Mouse (Mus musculus): ENCODE results near the gene Katnal1. TPM values are rescaled to one million over a fixed set of nuclear protein-coding genes. Genes with fewer than 3 reads are reported as not detected.

Gene Katnal1
- polyA plus RNA-seq, 1 experiment, result not detected

GRCm38 (mm10) chr5:148935871-148936270 is 6.8 kb upstream of the Katnal1 start:
- TF ChIP-seq POLR2A (IDR thresholded peaks at IDR 0.05; ENCODE audit: insufficient read depth, low read depth, low read length) (no peak), CTCF (IDR thresholded peaks at IDR 0.05; ENCODE audit: insufficient read depth, low read depth, low read length) (no peak)
- no peak overlapping the region for H3K27ac ChIP-seq (ENCODE audit: insufficient read depth, low read depth, low read length)
- WGBS, result 91% methylated on average over 6 of the region's 6 CpGs
- peaks cover 3% of the 10 kb centered on the region for H3K4me1 ChIP-seq (ENCODE audit: control insufficient read depth, insufficient read depth, low read length)
- H3K4me3 ChIP-seq (ENCODE audit: insufficient read depth, low read depth, low read length), result no peak overlapping the region

GRCm38 (mm10) chr5:148935071-148935821 is 6.1 kb upstream of the Katnal1 start:
- no peak for TF ChIP-seq CTCF (IDR thresholded peaks at IDR 0.05; ENCODE audit: insufficient read depth, low read depth, low read length)
- TF ChIP-seq POLR2A (IDR thresholded peaks at IDR 0.05; ENCODE audit: insufficient read depth, low read depth, low read length), result no peak
- WGBS, result 46% methylated on average over 7 of the region's 7 CpGs
- Histone ChIP-seq H3K27ac (ENCODE audit: insufficient read depth, low read depth, low read length) (no peak overlapping the region), H3K4me3 (ENCODE audit: insufficient read depth, low read depth, low read length) (no peak overlapping the region), H3K4me1 (ENCODE audit: control insufficient read depth, insufficient read depth, low read length) (peaks cover 3% of the 10 kb centered on the region)

GRCm38 (mm10) chr5:148934457-148934856 is 5.3 kb upstream of the Katnal1 start:
- no peak for TF ChIP-seq CTCF (IDR thresholded peaks at IDR 0.05; ENCODE audit: insufficient read depth, low read depth, low read length)
- TF ChIP-seq POLR2A (IDR thresholded peaks at IDR 0.05; ENCODE audit: insufficient read depth, low read depth, low read length), result no peak
- 40% methylated on average over 6 of the region's 6 CpGs for WGBS
- Histone ChIP-seq H3K4me1 (ENCODE audit: control insufficient read depth, insufficient read depth, low read length) (peaks cover 3% of the 10 kb centered on the region), H3K4me3 (ENCODE audit: insufficient read depth, low read depth, low read length) (no peak overlapping the region), H3K27ac (ENCODE audit: insufficient read depth, low read depth, low read length) (no peak overlapping the region)

GRCm38 (mm10) chr5:148933767-148934166 is 4.6 kb upstream of the Katnal1 start:
- Histone ChIP-seq H3K27ac (ENCODE audit: insufficient read depth, low read depth, low read length) (no peak overlapping the region), H3K4me1 (ENCODE audit: control insufficient read depth, insufficient read depth, low read length) (peaks cover 3% of the 10 kb centered on the region), H3K4me3 (ENCODE audit: insufficient read depth, low read depth, low read length) (no peak overlapping the region)
- TF ChIP-seq POLR2A (IDR thresholded peaks at IDR 0.05; ENCODE audit: insufficient read depth, low read depth, low read length) (no peak), CTCF (IDR thresholded peaks at IDR 0.05; ENCODE audit: insufficient read depth, low read depth, low read length) (no peak)
- 56% methylated on average over 8 of the region's 8 CpGs for WGBS

DNA sequence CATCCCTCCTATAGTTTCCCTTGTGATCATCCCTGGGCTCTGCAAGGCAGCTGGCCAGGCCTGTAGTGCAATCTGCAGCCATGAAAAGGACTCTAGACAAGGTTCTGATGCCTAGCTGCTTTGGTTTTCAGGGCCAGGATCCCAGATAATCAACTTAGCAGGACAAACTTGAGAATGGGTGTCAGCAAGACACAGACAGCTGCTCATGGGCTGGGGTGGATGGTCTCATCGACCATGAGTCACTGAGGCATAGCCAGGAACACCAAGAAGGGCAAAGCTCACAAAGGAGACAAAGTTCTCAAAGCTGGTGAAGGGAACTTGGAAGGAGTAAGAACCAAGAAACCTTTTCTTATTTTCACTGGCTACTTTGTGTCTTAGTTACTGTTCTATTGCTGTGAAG is 2.2 kb upstream of the Katnal1 start:
- Histone ChIP-seq H3K4me3 (ENCODE audit: insufficient read depth, low read depth, low read length) (no peak overlapping the region), H3K4me1 (ENCODE audit: control insufficient read depth, insufficient read depth, low read length) (peaks cover 3% of the 10 kb centered on the region), H3K27ac (ENCODE audit: insufficient read depth, low read depth, low read length) (no peak overlapping the region)
- no peak for TF ChIP-seq CTCF (IDR thresholded peaks at IDR 0.05; ENCODE audit: insufficient read depth, low read depth, low read length)
- TF ChIP-seq POLR2A (IDR thresholded peaks at IDR 0.05; ENCODE audit: insufficient read depth, low read depth, low read length), result no peak
- 94% methylated on average over 1 of the region's 1 CpGs for WGBS

- Histone ChIP-seq H3K4me3 (ENCODE audit: insufficient read depth, low read depth, low read length) (peak overlapping the region; percentile 82), H3K4me1 (ENCODE audit: control insufficient read depth, insufficient read depth, low read length) (no peaks in the 10 kb centered on the region), H3K27ac (ENCODE audit: insufficient read depth, low read depth, low read length) (peak overlapping the region; percentile 97)
- under 1% methylated on average over 69 of the region's 69 CpGs for WGBS
- no peak for TF ChIP-seq CTCF (IDR thresholded peaks at IDR 0.05; ENCODE audit: insufficient read depth, low read depth, low read length)
- TF ChIP-seq POLR2A (IDR thresholded peaks at IDR 0.05; ENCODE audit: insufficient read depth, low read depth, low read length), result peak; percentile 61
Observed at GRCm38 (mm10) chr5:148928382-148929115, 571 bp downstream of the Katnal1 start.

DNA sequence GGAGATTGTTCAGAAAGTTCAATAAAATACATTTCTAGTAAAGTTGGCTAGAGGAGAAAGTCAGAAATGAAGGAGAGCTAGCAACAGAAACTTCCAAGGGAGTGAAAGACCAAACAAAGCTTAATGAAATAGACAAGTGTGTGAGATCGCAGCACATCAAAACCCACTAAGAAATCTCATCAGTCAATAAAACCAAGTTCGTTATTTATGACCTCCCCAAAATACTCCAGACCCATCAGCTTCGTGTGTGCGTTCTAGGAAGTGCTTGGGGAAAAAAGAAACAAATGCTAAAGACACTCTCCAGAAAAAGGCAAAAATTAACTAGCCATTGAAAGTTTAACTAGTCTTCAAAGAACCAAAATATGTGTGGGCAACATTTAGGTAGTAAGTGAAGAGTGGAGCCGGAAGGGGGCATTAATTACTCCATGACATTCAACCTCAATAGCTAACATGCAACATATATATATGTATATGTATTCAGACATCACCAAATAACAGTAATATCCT is 1.4 kb downstream of the Katnal1 start:
- WGBS, result 18% methylated on average over 5 of the region's 5 CpGs
- Histone ChIP-seq H3K4me3 (ENCODE audit: insufficient read depth, low read depth, low read length) (peak overlapping the region; percentile 82), H3K4me1 (ENCODE audit: control insufficient read depth, insufficient read depth, low read length) (no peaks in the 10 kb centered on the region), H3K27ac (ENCODE audit: insufficient read depth, low read depth, low read length) (no peak overlapping the region)
- TF ChIP-seq CTCF (IDR thresholded peaks at IDR 0.05; ENCODE audit: insufficient read depth, low read depth, low read length) (no peak), POLR2A (IDR thresholded peaks at IDR 0.05; ENCODE audit: insufficient read depth, low read depth, low read length) (no peak)

DNA sequence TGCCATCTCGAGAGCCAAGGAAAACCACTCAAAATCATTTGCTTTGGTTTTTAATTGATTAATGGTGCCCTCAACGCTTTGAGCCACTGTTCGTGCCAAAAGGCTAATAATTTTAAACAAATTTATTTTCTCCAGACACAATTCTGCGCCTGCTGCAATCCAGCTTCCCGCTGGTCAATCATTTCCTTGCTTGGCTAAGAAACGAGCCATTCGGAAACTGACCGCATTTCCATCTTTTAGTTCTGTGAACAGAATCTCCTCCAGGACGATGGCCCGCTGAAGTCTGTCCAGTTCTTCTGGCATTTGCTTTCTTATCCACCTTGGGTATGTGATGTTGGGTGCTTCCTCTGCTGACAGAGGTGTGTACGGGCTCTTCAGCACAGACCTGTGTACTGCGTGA is 4.5 kb downstream of the Katnal1 start:
- no peaks in the 10 kb centered on the region for H3K4me1 ChIP-seq (ENCODE audit: control insufficient read depth, insufficient read depth, low read length)
- 88% methylated on average over 12 of the region's 12 CpGs for WGBS

DNA sequence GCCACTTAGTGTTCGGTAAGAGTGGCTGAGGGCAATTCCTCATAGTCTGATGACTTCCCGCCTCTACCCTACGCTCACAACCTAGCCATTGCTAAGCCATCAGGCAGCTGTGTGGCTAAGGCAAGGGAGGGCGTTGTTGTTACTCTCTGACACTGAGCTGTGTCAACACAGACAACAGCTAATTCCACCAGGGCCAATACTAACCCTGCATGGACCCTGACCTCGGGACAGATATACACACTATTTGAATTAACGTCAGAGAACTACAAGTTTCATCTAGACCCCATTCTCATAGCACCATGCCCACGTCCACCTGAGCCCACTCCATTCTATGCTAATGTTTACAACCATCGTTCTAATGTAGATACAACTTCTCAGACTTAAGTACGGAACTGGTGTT is 5.1 kb downstream of the Katnal1 start:
- Histone ChIP-seq H3K27ac (ENCODE audit: insufficient read depth, low read depth, low read length) (no peak overlapping the region), H3K4me1 (ENCODE audit: control insufficient read depth, insufficient read depth, low read length) (no peaks in the 10 kb centered on the region), H3K4me3 (ENCODE audit: insufficient read depth, low read depth, low read length) (no peak overlapping the region)
- 80% methylated on average over 9 of the region's 9 CpGs for WGBS
- no peak for TF ChIP-seq POLR2A (IDR thresholded peaks at IDR 0.05; ENCODE audit: insufficient read depth, low read depth, low read length)
- no peak for TF ChIP-seq CTCF (IDR thresholded peaks at IDR 0.05; ENCODE audit: insufficient read depth, low read depth, low read length)

More for the DNA sequence above, 4.5 kb downstream of the Katnal1 start:
- TF ChIP-seq CTCF (IDR thresholded peaks at IDR 0.05; ENCODE audit: insufficient read depth, low read depth, low read length) (no peak), POLR2A (IDR thresholded peaks at IDR 0.05; ENCODE audit: insufficient read depth, low read depth, low read length) (no peak)
- Histone ChIP-seq H3K4me3 (ENCODE audit: insufficient read depth, low read depth, low read length) (no peak overlapping the region), H3K27ac (ENCODE audit: insufficient read depth, low read depth, low read length) (no peak overlapping the region)

Data from olfactory bulb, adult 2 months (tissue).